Mouse (Mus musculus): Measurements from ENCODE around the gene Cenpt.
A peak's percentile ranks its signal among the peaks of the same experiment; 100 is the strongest.

Cenpt gene

GRCm38 (mm10) chr8:105805346-105805745 is 47.7 kb downstream of the Cenpt start:
- DNase-seq (ENCODE audit: low read depth, low spot score) = no peak

- DNase-seq (ENCODE audit: low read depth, low spot score) = no peak
These were observed 48.3 kb downstream of the Cenpt start for GRCm38 (mm10) chr8:105804797-105805196.

GRCm38 (mm10) chr8:105801153-105801904 is 51.7 kb downstream of the Cenpt start:
- peak; percentile 86 for DNase-seq (ENCODE audit: low read depth, low spot score)

- no peak for DNase-seq (ENCODE audit: low read depth, low spot score)
These were observed 53.8 kb downstream of the Cenpt start for GRCm38 (mm10) chr8:105799091-105799812.

GRCm38 (mm10) chr8:105798408-105798807 is 54.7 kb downstream of the Cenpt start:
- no peak for DNase-seq (ENCODE audit: low read depth, low spot score)

GRCm38 (mm10) chr8:105795785-105796184 is 57.3 kb downstream of the Cenpt start:
- no peak for DNase-seq (ENCODE audit: low read depth, low spot score)
